Mouse (Mus musculus): ENCODE results near the gene Hjurp. TPM values are rescaled to one million over a fixed set of nuclear protein-coding genes. Genes with fewer than 3 reads are reported as not detected.

The Hjurp gene
- polyA plus RNA-seq, 1 experiment = 12.8 TPM

GRCm38 (mm10) chr1:88276524-88277097, 822 bp downstream of the Hjurp start:
- no peak for DNase-seq
- whole genome bisulfite sequencing = 20% methylated on average over 10 of the region's 10 CpGs
- Histone ChIP-seq H3K4me1 (ENCODE audit: control insufficient read depth, insufficient read depth, low read length) (peaks cover 5% of the 10 kb centered on the region), H3K36me3 (ENCODE audit: control insufficient read depth, insufficient read depth, low read length) (no peaks in the 10 kb centered on the region), H3K4me3 (ENCODE audit: insufficient read depth, low read depth, low read length) (peak overlapping the region; percentile 56), H3K27ac (ENCODE audit: insufficient read depth, low read depth, low read length) (no peak overlapping the region), H3K27me3 (replicated peaks; ENCODE audit: control insufficient read depth, insufficient read depth, low read length) (no peaks in the 10 kb centered on the region)
- TF ChIP-seq POLR2A (IDR thresholded peaks at IDR 0.05; ENCODE audit: low read depth, low read length) = no peak
- no peak for TF ChIP-seq CTCF (conservative IDR thresholded peaks at IDR 0.05; ENCODE audit: insufficient read depth, insufficient read length, low read depth, low read length)

- Histone ChIP-seq H3K27ac (ENCODE audit: insufficient read depth, low read depth, low read length) (no peak overlapping the region), H3K4me1 (ENCODE audit: control insufficient read depth, insufficient read depth, low read length) (peaks cover 5% of the 10 kb centered on the region), H3K4me3 (ENCODE audit: insufficient read depth, low read depth, low read length) (no peak overlapping the region), H3K27me3 (replicated peaks; ENCODE audit: control insufficient read depth, insufficient read depth, low read length) (no peaks in the 10 kb centered on the region), H3K36me3 (ENCODE audit: control insufficient read depth, insufficient read depth, low read length) (no peaks in the 10 kb centered on the region)
- no peak for DNase-seq
- WGBS = 63% methylated on average over 13 of the region's 13 CpGs
- no peak for TF ChIP-seq CTCF (conservative IDR thresholded peaks at IDR 0.05; ENCODE audit: insufficient read depth, insufficient read length, low read depth, low read length)
- no peak for TF ChIP-seq POLR2A (IDR thresholded peaks at IDR 0.05; ENCODE audit: low read depth, low read length)
Observed at GRCm38 (mm10) chr1:88275698-88276523, 1.5 kb downstream of the Hjurp start.

GRCm38 (mm10) chr1:88275078-88275680, 2.3 kb downstream of the Hjurp start:
- H3K27ac ChIP-seq (ENCODE audit: insufficient read depth, low read depth, low read length) = no peak overlapping the region
- 70% methylated on average over 13 of the region's 13 CpGs for WGBS
- DNase-seq = no peak
- H3K36me3 ChIP-seq (ENCODE audit: control insufficient read depth, insufficient read depth, low read length) = no peaks in the 10 kb centered on the region
- TF ChIP-seq CTCF (conservative IDR thresholded peaks at IDR 0.05; ENCODE audit: insufficient read depth, insufficient read length, low read depth, low read length) (no peak), POLR2A (IDR thresholded peaks at IDR 0.05; ENCODE audit: low read depth, low read length) (no peak)
- H3K27me3 ChIP-seq (replicated peaks; ENCODE audit: control insufficient read depth, insufficient read depth, low read length) = no peaks in the 10 kb centered on the region
- H3K4me1 ChIP-seq (ENCODE audit: control insufficient read depth, insufficient read depth, low read length) = peaks cover 5% of the 10 kb centered on the region
- no peak overlapping the region for H3K4me3 ChIP-seq (ENCODE audit: insufficient read depth, low read depth, low read length)

GRCm38 (mm10) chr1:88274371-88275077, 2.9 kb downstream of the Hjurp start:
- DNase-seq = no peak
- Histone ChIP-seq H3K27me3 (replicated peaks; ENCODE audit: control insufficient read depth, insufficient read depth, low read length) (no peaks in the 10 kb centered on the region), H3K4me3 (ENCODE audit: insufficient read depth, low read depth, low read length) (no peak overlapping the region), H3K4me1 (ENCODE audit: control insufficient read depth, insufficient read depth, low read length) (peaks cover 5% of the 10 kb centered on the region), H3K27ac (ENCODE audit: insufficient read depth, low read depth, low read length) (no peak overlapping the region), H3K36me3 (ENCODE audit: control insufficient read depth, insufficient read depth, low read length) (0 out of 2 replicates have a peak, but pooled peaks cover 1% of the 10 kb centered on the region)
- TF ChIP-seq POLR2A (IDR thresholded peaks at IDR 0.05; ENCODE audit: low read depth, low read length) (no peak), CTCF (conservative IDR thresholded peaks at IDR 0.05; ENCODE audit: insufficient read depth, insufficient read length, low read depth, low read length) (no peak)
- 71% methylated on average over 11 of the region's 11 CpGs for WGBS

- Histone ChIP-seq H3K4me1 (ENCODE audit: control insufficient read depth, insufficient read depth, low read length) (peaks cover 5% of the 10 kb centered on the region), H3K4me3 (ENCODE audit: insufficient read depth, low read depth, low read length) (no peak overlapping the region), H3K27me3 (replicated peaks; ENCODE audit: control insufficient read depth, insufficient read depth, low read length) (no peaks in the 10 kb centered on the region), H3K36me3 (ENCODE audit: control insufficient read depth, insufficient read depth, low read length) (peaks cover 2% of the 10 kb centered on the region; the same call in 1 of the 2 replicates), H3K27ac (ENCODE audit: insufficient read depth, low read depth, low read length) (no peak overlapping the region)
- DNase-seq = no peak
- 82% methylated on average over 4 of the region's 4 CpGs for WGBS
- TF ChIP-seq POLR2A (IDR thresholded peaks at IDR 0.05; ENCODE audit: low read depth, low read length) (no peak), CTCF (conservative IDR thresholded peaks at IDR 0.05; ENCODE audit: insufficient read depth, insufficient read length, low read depth, low read length) (no peak)
Observed at GRCm38 (mm10) chr1:88273832-88274231, 3.6 kb downstream of the Hjurp start.

GRCm38 (mm10) chr1:88273326-88273725, 4.1 kb downstream of the Hjurp start:
- TF ChIP-seq POLR2A (IDR thresholded peaks at IDR 0.05; ENCODE audit: low read depth, low read length) = no peak
- no peak for TF ChIP-seq CTCF (conservative IDR thresholded peaks at IDR 0.05; ENCODE audit: insufficient read depth, insufficient read length, low read depth, low read length)

More at GRCm38 (mm10) chr1:88273326-88273725, 4.1 kb downstream of the Hjurp start:
- no peak for DNase-seq
- peaks cover 4% of the 10 kb centered on the region; the same call in 1 of the 2 replicates for H3K36me3 ChIP-seq (ENCODE audit: control insufficient read depth, insufficient read depth, low read length)
- peaks cover 5% of the 10 kb centered on the region for H3K4me1 ChIP-seq (ENCODE audit: control insufficient read depth, insufficient read depth, low read length)
- H3K27me3 ChIP-seq (replicated peaks; ENCODE audit: control insufficient read depth, insufficient read depth, low read length) = no peaks in the 10 kb centered on the region
- no peak overlapping the region for H3K4me3 ChIP-seq (ENCODE audit: insufficient read depth, low read depth, low read length)
- WGBS = 98% methylated on average over 3 of the region's 3 CpGs
- H3K27ac ChIP-seq (ENCODE audit: insufficient read depth, low read depth, low read length) = no peak overlapping the region

Measured in kidney, adult 2 months (tissue).